Mouse (Mus musculus) NIH3T3 (cell line): ENCODE results near the gene Pgap1.

ENCODE experiments used
- DNase-seq: peaks from one replicate; pipeline ENCODE4 v3.0.0-alpha.2; 2012; ENCODE audit warnings: low read depth

Pgap1 gene

GRCm38 (mm10) chr1:54557301-54558229 is at the start of gene Pgap1:
Gene Pgap1, minus strand, starts transcription at chr1:54557684.
- DNase-seq = peak; percentile 96

DNA sequence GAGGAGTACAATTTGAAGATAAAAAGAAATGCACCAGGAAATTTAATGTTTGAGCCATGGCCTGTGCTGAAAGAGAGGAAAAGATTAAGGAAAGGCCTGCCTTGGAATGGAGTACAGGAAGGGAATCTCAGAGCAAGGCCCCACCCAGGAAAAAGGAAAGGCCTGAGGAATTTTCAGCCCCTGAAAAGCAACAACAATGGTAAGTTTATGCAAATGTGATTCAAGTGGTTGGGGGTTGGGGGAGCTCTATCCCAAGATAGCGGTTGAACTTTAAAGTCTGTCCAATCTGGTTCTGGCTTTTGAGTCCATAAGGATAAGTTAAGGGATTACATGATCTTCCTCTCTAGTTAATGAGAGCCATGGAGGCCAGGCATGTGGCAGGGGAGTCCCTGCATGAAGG is 49.5 kb upstream of the Pgap1 start:
- DNase-seq = no peak

DNA sequence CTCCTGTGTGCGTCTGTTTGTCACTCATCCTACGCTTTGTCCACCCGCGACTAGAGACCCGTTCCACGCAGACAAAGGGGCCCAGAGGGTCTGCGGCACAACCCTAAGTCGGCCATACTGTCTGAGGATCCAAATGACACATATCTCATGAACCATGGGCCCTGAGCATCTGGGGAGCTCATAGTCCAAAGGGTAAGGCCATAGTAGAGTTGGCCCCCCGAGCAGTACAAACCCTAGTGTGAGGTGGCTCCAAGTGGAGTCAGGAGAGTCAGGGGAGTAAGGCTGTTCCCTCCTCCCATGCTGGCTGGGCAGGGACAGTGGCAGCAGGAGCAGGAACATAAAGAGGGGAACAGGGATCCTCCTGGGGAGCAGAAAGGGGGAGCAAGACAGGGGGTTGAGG is 44.2 kb upstream of the Pgap1 start:
- DNase-seq = no peak

DNA sequence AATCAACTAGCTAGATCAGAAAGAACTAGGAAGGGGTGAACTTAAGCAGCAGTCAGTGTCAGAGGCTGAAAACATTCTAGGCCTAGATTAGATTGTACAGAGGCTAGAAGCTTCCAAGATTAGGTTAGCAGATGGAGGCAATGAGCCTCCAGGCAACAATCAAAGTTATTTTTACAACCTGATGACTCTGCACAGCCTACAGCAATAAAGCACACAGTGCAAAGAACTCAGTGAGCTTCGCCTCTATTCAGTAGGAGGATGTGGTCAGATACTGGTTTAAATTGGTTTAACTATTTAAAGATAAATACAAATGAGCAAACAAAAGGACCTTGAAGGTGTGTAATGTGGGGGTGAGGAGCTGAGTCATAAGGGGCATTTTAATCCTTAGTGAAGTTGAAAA is 42.8 kb upstream of the Pgap1 start:
- no peak for DNase-seq

DNA sequence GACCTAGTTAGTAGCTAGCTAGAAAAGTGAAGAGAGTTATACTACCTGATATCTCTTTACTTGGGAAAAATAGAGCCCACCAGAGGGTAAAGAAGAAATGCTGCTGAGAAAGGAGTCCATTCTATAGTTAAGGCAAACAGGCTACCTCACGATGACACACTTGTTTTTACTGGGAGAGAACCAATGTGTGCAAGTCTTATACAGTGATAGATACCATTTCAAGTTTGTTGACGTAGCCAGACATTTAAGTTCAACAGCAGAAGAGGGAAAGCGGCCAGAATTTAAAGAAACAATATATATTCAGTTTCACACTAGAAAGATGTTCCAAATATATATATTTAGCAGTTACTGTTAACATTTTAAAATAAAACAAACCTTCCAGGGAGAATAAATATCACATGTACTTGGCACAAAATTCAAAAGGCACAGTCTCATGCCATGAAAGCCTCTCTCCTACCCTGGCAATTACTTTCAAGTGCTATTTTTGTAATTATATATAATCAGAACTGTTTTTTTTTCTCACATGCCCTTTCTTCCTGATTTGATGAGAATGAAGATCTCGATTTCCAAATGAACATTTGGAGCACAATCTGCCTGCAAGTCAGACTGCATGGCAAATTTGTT is 40.2 kb upstream of the Pgap1 start:
- no peak for DNase-seq

DNA sequence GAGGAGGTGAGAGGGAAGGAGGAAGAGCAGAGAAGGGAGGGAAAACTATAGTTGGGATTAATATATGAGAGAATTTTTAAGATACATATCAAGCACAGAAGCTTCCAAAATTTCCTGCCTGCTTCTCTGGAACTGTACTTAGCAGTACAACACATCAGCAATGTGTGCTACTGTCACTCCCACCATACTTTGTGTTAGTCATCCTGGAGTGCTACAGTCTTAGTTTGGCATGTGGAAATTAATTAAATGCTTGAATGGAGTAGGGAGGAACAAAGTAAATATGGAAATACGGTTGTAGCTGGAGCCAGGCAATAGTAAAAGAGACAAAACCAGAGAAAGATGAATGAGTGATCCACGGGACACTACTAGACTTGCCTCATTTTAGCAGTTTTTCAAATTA is 38.7 kb upstream of the Pgap1 start:
- DNase-seq = no peak

- DNase-seq = no peak
Observed at GRCm38 (mm10) chr1:54587076-54587475, 29.6 kb upstream of the Pgap1 start.

DNA sequence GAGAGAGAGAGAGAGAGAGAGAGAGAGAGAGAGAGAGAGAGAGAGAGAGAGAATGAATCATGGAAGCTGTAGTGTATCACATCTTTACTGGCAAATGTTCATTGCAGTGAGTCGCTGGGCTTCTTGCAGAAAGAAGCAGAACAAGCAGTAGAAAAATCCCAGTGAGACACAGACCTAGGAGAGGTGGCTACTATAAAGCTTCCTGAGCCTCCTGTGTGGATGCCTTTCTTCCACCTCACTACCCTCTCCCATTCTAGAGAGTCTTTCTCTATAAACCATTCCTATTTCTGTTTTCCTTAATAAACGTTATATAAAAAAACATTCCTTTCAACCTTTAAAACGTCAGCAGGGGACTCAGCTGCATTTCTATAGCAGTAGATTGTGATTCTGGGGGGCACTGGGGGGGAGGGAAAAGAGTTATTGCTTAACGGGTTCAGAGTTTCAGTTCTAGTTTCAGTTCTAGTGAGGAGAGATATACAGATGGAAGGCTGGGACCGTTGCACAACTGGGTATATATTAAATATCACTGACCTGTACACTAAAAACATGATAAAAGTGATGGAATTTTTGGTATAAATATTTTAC is 28.6 kb upstream of the Pgap1 start:
- DNase-seq = peak; percentile 43

- no peak for DNase-seq
Observed at GRCm38 (mm10) chr1:54585278-54585846, 27.9 kb upstream of the Pgap1 start.

DNA sequence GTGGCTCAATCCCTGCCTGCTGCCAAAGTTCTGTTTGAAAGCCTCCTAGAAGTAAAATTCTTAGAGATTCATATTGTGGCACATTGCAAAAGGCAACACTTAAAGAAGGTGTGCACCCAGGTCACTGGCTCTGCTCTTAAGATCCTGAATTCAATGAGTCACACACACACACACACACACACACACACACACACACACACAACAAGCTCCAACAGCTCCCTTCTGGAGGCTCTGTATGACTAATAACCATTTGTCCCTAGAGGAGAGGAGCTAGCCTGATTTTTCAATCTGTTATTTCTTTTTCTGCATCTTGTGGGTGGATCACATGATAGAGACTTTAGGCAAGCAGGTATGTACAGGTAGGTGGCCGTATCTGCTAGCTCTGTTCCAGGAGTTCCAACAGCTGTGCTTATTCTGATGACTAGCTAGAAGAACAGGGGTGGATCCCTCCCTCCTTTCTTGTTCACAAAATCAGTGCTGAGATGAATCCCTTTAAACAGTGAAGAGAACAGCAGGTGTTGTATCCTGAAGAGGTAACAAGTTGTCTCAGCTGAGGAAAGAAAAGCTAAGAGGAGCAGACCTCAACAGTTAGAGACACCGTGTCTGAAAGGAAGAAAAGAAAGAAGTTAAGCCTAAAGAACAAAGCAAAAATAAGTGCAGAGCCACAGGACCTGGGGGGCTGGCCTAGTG is 27.2 kb upstream of the Pgap1 start:
- DNase-seq = peak; percentile 37

DNA sequence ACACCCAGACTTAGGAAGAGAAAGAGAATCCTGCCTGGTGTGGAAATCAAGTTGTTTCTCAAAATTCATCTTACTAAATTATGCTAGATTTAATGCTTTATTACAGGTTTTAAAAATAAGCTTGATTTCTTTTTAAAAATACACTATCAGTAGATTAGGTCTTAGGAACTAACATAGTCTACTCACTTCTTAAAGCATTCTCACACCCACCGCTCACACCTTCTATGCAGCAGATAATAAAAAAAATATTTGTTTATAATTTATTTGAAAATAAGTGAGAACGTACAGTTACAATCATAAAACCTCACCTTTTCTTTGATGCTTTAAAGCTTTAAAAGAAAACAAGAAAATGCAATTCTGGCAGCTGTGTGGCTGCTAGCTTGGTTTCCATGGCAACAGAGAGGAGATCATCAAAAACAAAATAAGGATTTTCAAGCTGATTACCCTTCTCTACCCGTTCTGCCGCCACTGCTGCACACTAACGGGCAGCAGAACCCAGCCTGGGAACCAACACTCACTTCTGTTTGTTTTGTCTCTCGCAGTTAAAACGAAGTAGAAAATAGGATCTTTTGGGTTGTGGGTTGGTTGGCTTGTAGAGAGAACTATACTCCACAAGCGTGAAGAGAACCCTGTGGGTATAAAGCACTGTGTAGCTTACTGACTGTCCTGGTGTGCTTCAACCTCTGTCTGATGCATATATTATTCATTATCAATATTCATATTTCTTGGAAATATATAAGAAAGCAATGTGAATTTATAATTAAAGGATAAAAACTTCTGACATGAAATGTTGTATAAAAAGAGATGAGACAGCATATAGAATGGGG is 21.1 kb upstream of the Pgap1 start:
- DNase-seq = no peak

DNA sequence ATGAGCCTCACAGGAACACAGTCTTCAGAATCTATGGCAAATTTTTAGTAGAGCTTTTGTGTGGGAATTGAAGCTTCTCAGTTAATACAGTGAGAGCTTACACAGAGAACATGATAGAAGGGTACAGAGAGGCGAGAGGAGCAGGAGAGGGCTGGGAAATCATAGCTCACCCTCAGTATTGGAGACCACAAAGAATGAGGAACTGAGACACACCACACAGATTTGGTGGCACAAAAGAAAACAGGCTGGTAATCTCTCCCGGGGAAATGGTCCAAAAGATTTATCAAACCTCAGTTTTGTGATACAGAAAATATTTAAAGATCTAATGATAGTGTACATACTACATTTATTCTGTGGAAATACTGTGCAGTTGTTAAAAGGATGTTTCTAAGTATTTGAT is 11.6 kb upstream of the Pgap1 start:
- no peak for DNase-seq

- no peak for DNase-seq
Observed at GRCm38 (mm10) chr1:54563923-54564322, 6.4 kb upstream of the Pgap1 start.

- peak; percentile 23 for DNase-seq
Observed at GRCm38 (mm10) chr1:54556586-54557221, 780 bp downstream of the Pgap1 start.

DNA sequence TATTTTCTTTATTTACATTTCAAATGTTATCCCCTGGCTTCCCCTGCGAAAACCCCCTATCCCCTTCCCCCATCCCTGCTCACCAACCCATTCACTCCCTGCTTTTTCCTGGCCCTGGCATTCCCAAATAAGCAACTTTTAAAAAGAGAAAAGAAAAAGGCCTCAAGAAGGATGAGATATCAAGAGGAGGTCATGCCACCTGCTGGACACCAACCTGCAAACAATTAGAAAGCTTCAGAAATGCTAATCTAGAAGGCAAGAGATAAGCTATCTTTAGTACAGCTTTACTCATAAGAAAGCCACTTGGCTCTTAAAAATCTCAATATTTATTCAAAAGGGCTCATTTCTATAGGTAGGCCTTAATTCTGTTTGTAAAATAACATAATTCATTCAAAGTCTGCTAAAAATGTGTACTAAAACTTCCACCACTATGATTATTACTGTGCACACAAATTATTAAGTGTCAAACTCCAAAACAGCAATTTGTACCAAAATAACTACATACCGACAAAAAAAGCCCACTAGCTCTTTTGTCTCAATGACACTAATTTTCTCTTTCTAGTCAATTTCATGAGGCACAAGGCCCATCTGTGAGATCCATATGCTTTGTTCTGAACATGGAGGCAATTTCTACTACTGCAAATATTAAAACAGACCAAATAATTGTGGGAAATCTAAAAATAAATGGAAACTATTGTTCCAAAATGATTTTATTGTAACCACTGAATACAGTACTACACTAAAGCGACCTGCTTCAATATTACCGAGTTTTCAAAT is 1.9 kb downstream of the Pgap1 start:
- peak; percentile 38 for DNase-seq

GRCm38 (mm10) chr1:54552621-54553020 is 4.9 kb downstream of the Pgap1 start:
- no peak for DNase-seq

DNA sequence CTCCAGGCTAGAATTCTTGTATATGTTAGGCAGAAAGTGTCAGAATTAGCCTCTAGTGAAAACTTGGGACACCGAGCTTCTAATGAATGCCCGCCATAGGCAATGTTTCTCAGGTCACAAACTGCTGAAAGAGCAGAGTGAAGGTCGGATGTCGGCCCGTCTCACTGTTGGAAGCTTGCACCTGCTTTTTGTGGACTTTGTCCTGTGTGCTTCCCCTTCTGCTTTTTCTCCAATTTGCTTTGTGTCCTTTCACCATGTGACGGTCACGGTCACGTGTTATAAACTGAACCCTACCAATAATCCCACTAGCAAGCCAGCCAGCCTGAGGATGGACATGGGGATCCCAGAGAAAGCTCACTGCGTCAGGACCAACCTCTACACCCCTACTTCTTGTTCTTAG is 12.3 kb downstream of the Pgap1 start:
- no peak for DNase-seq

DNA sequence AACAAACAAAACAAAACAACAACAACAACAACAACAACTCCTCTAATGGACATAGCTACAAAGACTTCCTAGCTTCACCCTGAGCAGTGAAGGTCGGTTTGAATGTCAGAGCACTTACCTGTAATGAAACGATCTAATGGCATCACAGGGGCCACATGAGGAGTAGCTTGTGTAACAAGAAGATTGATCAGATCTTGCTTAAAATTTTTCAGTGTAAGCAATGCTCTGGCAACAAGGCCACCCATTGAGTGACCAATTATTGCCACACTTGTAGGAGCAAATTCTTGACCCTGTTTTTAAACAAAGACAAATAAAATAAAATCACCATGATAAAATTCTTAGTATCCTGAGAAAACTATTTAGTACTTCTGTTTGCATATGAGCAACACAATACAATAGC is 14.6 kb downstream of the Pgap1 start:
- no peak for DNase-seq

DNA sequence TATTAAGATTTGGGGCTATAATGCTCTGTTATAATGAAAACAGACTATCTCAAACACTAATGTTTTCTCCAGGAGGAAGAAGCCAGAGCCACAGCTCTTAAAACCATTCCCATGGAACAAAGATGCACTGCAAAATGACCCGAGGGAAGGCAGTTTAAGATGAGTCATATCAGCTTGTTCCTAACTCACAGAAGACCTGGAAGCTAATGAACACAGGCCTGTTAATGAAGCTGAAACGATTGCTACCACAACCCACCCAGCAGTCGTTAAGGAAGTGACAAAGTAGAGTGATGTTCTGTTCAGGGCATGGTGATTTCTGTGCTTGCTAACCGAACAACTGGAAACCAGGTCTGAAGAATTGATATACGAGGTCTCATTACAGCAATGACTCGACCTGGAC is 26.3 kb downstream of the Pgap1 start:
- DNase-seq = no peak

- peak; percentile 95 for DNase-seq
Observed at GRCm38 (mm10) chr1:54523717-54524116, 33.8 kb downstream of the Pgap1 start.
